Mouse (Mus musculus): ENCODE measurements around the gene Actg1. TPM values are rescaled to one million over a fixed set of nuclear protein-coding genes. Genes with fewer than 3 reads are reported as not detected.

Actg1 gene
- total RNA-seq, 1 experiment = 2,367 TPM

DNA sequence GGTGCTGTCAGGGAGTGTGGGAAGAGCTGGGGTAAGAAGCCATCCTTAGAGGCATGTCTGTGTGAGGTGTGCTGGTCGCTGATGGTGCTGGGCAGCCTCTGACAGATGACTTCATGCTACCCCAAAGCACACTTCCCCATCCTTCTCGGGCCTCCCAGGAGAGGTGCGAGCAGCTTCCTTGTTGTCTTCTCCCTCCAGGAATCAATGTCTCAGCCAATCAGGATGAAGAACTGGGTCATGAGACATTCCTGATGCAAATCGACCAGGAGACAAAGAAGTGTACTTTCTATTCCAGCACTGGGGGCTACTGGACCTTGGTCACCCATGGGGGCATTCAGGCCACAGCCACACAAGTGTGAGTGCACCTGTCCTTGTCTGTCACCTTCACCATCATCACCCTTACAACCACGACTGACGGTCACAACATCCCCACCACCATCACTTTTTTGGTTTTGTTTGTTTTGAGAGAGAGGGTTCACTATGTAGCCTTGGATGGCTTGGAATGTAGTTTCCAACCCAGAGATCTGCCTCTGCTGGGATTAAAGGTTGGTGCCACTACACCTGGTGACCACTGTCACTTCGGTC, 18.2 kb upstream of the Actg1 start:
- no peak for DNase-seq (ENCODE audit: low read depth, low spot score)
- Histone ChIP-seq H3K36me3 (ENCODE audit: control insufficient read depth, insufficient read depth, low read length, poor library complexity, severe bottlenecking) (no peaks in the 10 kb centered on the region; the same call in 1 of the 2 replicates), H3K9me3 (ENCODE audit: control insufficient read depth, insufficient read depth, low read depth, low read length) (no peaks in the 10 kb centered on the region), H3K4me1 (ENCODE audit: control insufficient read depth in 2 of 2, insufficient read depth in 2 of 2, low read length in 2 of 2, poor library complexity in 1 of 2) (peaks cover 0 to 28% of the 10 kb centered on the region in 2 experiments; a peak in 1 of 4 replicates), H3K27ac (ENCODE audit: insufficient read depth, low read depth, low read length, poor library complexity, severe bottlenecking) (no peak overlapping the region), H3K9ac (ENCODE audit: insufficient read depth, low read depth, low read length, poor library complexity, severe bottlenecking) (no peak overlapping the region), H3K4me3 (ENCODE audit: insufficient read depth in 1 of 2, low read depth in 1 of 2, low read length in 2 of 2, poor library complexity in 1 of 2, severe bottlenecking in 1 of 2) (no peak overlapping the region)
- in situ Hi-C loops (cut with MboI; ENCODE audit: low sequenced_read_pairs in 2 of 2, unreplicated experiment in 2 of 2) = no loop called here
- no peak for TF ChIP-seq HCFC1 (IDR thresholded peaks at IDR 0.05; ENCODE audit: borderline replicate concordance, insufficient read depth, low read length)
- no peak for TF ChIP-seq ZNF384 (IDR thresholded peaks at IDR 0.05; ENCODE audit: low read depth, low read length)
- TF ChIP-seq ZC3H11A (IDR thresholded peaks at IDR 0.05; ENCODE audit: borderline replicate concordance, low read depth, low read length) = no peak
- TF ChIP-seq MAFK (IDR thresholded peaks at IDR 0.05; ENCODE audit: insufficient read depth, low read depth, low read length) = no peak
- no peak for TF ChIP-seq CHD2 (IDR thresholded peaks at IDR 0.05; ENCODE audit: low read depth, low read length)

DNA sequence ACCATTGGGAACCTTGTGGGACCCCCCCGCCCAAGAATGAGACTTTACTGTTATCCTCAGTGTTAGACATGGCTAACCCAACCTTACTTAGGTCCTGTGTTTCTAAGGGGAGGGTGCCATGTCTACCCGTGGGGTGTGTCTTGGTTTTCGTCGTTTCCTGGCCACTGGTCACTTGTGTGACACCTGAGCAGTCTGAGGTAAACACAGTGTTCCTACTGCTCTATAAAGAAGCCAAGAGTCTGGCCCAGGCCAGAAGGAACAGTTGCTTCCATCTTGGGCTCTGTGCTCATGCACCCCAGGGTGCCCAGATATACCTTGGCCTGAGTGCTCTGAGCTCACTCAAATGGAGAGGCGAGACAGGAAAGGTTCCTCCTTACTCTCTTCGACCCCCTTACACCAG, 14.5 kb upstream of the Actg1 start:
- Histone ChIP-seq H3K36me3 (ENCODE audit: control insufficient read depth, insufficient read depth, low read length, poor library complexity, severe bottlenecking) (no peaks in the 10 kb centered on the region), H3K4me3 (ENCODE audit: insufficient read depth in 1 of 2, low read depth in 1 of 2, low read length in 2 of 2, poor library complexity in 1 of 2, severe bottlenecking in 1 of 2) (no peak overlapping the region), H3K4me1 (ENCODE audit: control insufficient read depth in 2 of 2, insufficient read depth in 2 of 2, low read length in 2 of 2, poor library complexity in 1 of 2) (peaks cover 0 to 29% of the 10 kb centered on the region in 2 experiments; a peak in 1 of 4 replicates), H3K9me3 (ENCODE audit: control insufficient read depth, insufficient read depth, low read depth, low read length) (no peaks in the 10 kb centered on the region), H3K9ac (ENCODE audit: insufficient read depth, low read depth, low read length, poor library complexity, severe bottlenecking) (no peak overlapping the region), H3K27ac (ENCODE audit: insufficient read depth, low read depth, low read length, poor library complexity, severe bottlenecking) (no peak overlapping the region)
- TF ChIP-seq HCFC1 (IDR thresholded peaks at IDR 0.05; ENCODE audit: borderline replicate concordance, insufficient read depth, low read length) = no peak
- TF ChIP-seq ZNF384 (IDR thresholded peaks at IDR 0.05; ENCODE audit: low read depth, low read length) = no peak
- TF ChIP-seq CHD2 (IDR thresholded peaks at IDR 0.05; ENCODE audit: low read depth, low read length) = no peak
- TF ChIP-seq ZC3H11A (IDR thresholded peaks at IDR 0.05; ENCODE audit: borderline replicate concordance, low read depth, low read length) = no peak
- no peak for TF ChIP-seq MAFK (IDR thresholded peaks at IDR 0.05; ENCODE audit: insufficient read depth, low read depth, low read length)
- no peak for DNase-seq (ENCODE audit: low read depth, low spot score)
- in situ Hi-C loops (cut with MboI; ENCODE audit: low sequenced_read_pairs in 2 of 2, unreplicated experiment in 2 of 2) = no loop called here

DNA sequence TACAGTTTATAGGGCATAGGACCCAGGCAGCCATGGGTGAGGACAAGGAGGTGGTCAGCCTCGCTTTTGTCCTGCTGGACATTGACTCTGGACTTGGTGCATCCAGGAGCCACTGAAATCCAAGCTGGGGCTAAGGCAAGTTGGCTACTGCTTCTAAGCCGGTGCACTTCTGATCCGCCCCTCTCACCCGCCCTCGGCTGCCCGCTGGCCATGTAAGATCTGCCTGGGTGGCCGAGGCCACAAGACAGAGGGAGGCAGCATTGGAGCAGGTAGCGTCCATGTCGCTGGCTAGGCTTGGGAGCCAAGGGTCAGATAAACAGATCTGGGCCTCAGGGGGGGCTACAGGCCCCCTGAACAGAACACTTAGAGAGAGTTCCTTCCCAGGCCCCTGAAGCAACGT, 13.0 kb upstream of the Actg1 start, which contains the start of gene Fscn2:
Gene Fscn2 (plus strand): TSS at position 240 of the 400 bp plus-strand sequence.
- TF ChIP-seq HCFC1 (IDR thresholded peaks at IDR 0.05; ENCODE audit: borderline replicate concordance, insufficient read depth, low read length) (no peak), MAFK (IDR thresholded peaks at IDR 0.05; ENCODE audit: insufficient read depth, low read depth, low read length) (no peak), ZC3H11A (IDR thresholded peaks at IDR 0.05; ENCODE audit: borderline replicate concordance, low read depth, low read length) (no peak), ZNF384 (IDR thresholded peaks at IDR 0.05; ENCODE audit: low read depth, low read length) (no peak), CHD2 (IDR thresholded peaks at IDR 0.05; ENCODE audit: low read depth, low read length) (no peak)
- Histone ChIP-seq H3K4me3 (ENCODE audit: insufficient read depth in 1 of 2, low read depth in 1 of 2, low read length in 2 of 2, poor library complexity in 1 of 2, severe bottlenecking in 1 of 2) (no peak within 1 kb of the TSS), H3K27ac (ENCODE audit: insufficient read depth, low read depth, low read length, poor library complexity, severe bottlenecking) (no peak within 1 kb of the TSS)

GRCm38 (mm10) chr11:120360755-120361154, 12.4 kb upstream of the Actg1 start:
- H3K9me3 ChIP-seq (ENCODE audit: control insufficient read depth, insufficient read depth, low read depth, low read length) = no peaks in the 10 kb centered on the region
- H3K9ac ChIP-seq (ENCODE audit: insufficient read depth, low read depth, low read length, poor library complexity, severe bottlenecking) = no peak overlapping the region
- no peak for DNase-seq (ENCODE audit: low read depth, low spot score)
- H3K4me1 ChIP-seq (ENCODE audit: control insufficient read depth in 2 of 2, insufficient read depth in 2 of 2, low read length in 2 of 2, poor library complexity in 1 of 2) = peaks cover 0 to 13% of the 10 kb centered on the region in 2 experiments; a peak in 1 of 4 replicates
- H3K36me3 ChIP-seq (ENCODE audit: control insufficient read depth, insufficient read depth, low read length, poor library complexity, severe bottlenecking) = no peaks in the 10 kb centered on the region
- H3K4me3 ChIP-seq (ENCODE audit: insufficient read depth in 1 of 2, low read depth in 1 of 2, low read length in 2 of 2, poor library complexity in 1 of 2, severe bottlenecking in 1 of 2) = no peak overlapping the region
- in situ Hi-C loops (cut with MboI; ENCODE audit: low sequenced_read_pairs in 2 of 2, unreplicated experiment in 2 of 2) = no loop called here
- no peak overlapping the region for H3K27ac ChIP-seq (ENCODE audit: insufficient read depth, low read depth, low read length, poor library complexity, severe bottlenecking)
- no peak for TF ChIP-seq MAFK (IDR thresholded peaks at IDR 0.05; ENCODE audit: insufficient read depth, low read depth, low read length)
- TF ChIP-seq ZC3H11A (IDR thresholded peaks at IDR 0.05; ENCODE audit: borderline replicate concordance, low read depth, low read length) = no peak
- TF ChIP-seq HCFC1 (IDR thresholded peaks at IDR 0.05; ENCODE audit: borderline replicate concordance, insufficient read depth, low read length) = no peak
- TF ChIP-seq ZNF384 (IDR thresholded peaks at IDR 0.05; ENCODE audit: low read depth, low read length) = no peak
- no peak for TF ChIP-seq CHD2 (IDR thresholded peaks at IDR 0.05; ENCODE audit: low read depth, low read length)

More for the DNA sequence above, 13.0 kb upstream of the Actg1 start, which contains the start of gene Fscn2:
- H3K36me3 ChIP-seq (ENCODE audit: control insufficient read depth, insufficient read depth, low read length, poor library complexity, severe bottlenecking) = no peaks in the 10 kb centered on the region
- H3K4me1 ChIP-seq (ENCODE audit: control insufficient read depth in 2 of 2, insufficient read depth in 2 of 2, low read length in 2 of 2, poor library complexity in 1 of 2) = peaks cover 0 to 17% of the 10 kb centered on the region in 2 experiments; a peak in 1 of 4 replicates
- no peak for DNase-seq (ENCODE audit: low read depth, low spot score)
- in situ Hi-C loops (cut with MboI; ENCODE audit: low sequenced_read_pairs in 2 of 2, unreplicated experiment in 2 of 2) = no loop called here
- no peaks in the 10 kb centered on the region for H3K9me3 ChIP-seq (ENCODE audit: control insufficient read depth, insufficient read depth, low read depth, low read length)
- no peak within 1 kb of the TSS for H3K9ac ChIP-seq (ENCODE audit: insufficient read depth, low read depth, low read length, poor library complexity, severe bottlenecking)

Measured in ES-E14 (cell line).